Mouse (Mus musculus): ENCODE data around the gene Sirt7. TPM values are rescaled to one million over a fixed set of nuclear protein-coding genes. Genes with fewer than 3 reads are reported as not detected.

Sirt7 gene
- polyA plus RNA-seq, 1 experiment = 72.2 TPM

DNA sequence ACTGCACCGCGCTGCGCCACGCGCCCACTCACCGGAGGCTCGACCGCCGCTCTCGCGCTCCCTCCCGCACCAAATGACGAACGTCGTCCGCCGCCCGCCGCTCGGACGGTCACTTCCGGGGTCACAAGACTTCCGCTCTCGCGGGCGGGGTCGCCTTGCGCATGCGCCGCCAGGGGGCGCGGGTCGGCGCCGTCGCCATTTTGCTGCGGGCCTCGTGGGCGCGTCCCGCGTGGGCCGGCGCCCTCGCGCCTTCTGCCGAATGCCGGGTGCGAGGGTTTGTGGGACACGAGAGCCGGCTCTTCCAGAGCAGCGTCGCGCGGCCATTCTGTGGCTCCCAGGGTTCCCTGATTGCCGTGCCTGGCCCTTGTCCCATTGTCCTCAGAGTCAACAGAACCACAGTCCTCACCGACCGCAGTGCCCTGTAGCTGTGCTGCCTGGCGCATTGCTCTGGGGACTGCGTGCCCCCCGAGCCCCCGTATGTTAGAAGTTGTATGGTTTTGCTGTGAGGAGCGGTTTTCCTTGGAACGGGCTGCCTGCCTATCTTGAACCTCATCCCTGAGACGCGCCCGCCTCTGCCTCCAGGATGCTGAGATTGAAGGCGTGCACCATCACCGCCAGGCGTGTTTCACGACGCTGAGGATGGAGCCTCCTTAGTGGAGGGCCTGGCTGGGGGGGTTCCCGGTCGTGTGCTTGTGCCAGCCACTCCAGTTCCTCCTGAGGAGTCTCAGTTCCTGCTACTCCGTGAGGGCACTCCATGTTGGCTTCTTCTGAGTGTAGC lies 43.4 kb downstream of the Sirt7 start, which contains the start of gene Arhgdia:
Gene Arhgdia (minus strand): TSS at position 135 of the 778 bp plus-strand sequence.
- Histone ChIP-seq H3K27me3 (replicated peaks; ENCODE audit: control insufficient read depth, insufficient read depth, low read length) (no peaks in the 10 kb centered on the region), H3K4me1 (ENCODE audit: control insufficient read depth, insufficient read depth, low read length) (peaks cover 34% of the 10 kb centered on the region), H3K27ac (ENCODE audit: insufficient read depth, low read depth, low read length) (peak within 1 kb of the TSS; percentile 98), H3K36me3 (ENCODE audit: control insufficient read depth, insufficient read depth, low read length) (peaks cover 3% of the 10 kb centered on the region), H3K4me3 (ENCODE audit: insufficient read depth, low read depth, low read length) (peak within 1 kb of the TSS; percentile 95)
- WGBS = 4% methylated on average over 73 of the region's 75 CpGs
- peak; percentile 91 for DNase-seq
- TF ChIP-seq POLR2A (IDR thresholded peaks at IDR 0.05; ENCODE audit: low read depth, low read length) = peak; percentile 66
- TF ChIP-seq CTCF (conservative IDR thresholded peaks at IDR 0.05; ENCODE audit: insufficient read depth, insufficient read length, low read depth, low read length) = peak; percentile 26; the same call in 1 of the 2 replicates

GRCm38 (mm10) chr11:120580871-120581331 lies 44.1 kb downstream of the Sirt7 start:
- WGBS = under 1% methylated on average over 44 of the region's 44 CpGs
- no peak for TF ChIP-seq CTCF (conservative IDR thresholded peaks at IDR 0.05; ENCODE audit: insufficient read depth, insufficient read length, low read depth, low read length)
- no peak for TF ChIP-seq POLR2A (IDR thresholded peaks at IDR 0.05; ENCODE audit: low read depth, low read length)
- Histone ChIP-seq H3K27ac (ENCODE audit: insufficient read depth, low read depth, low read length) (peak overlapping the region; percentile 98), H3K4me1 (ENCODE audit: control insufficient read depth, insufficient read depth, low read length) (peaks cover 38% of the 10 kb centered on the region), H3K36me3 (ENCODE audit: control insufficient read depth, insufficient read depth, low read length) (peaks cover 3% of the 10 kb centered on the region), H3K27me3 (replicated peaks; ENCODE audit: control insufficient read depth, insufficient read depth, low read length) (no peaks in the 10 kb centered on the region), H3K4me3 (ENCODE audit: insufficient read depth, low read depth, low read length) (peak overlapping the region; percentile 95)
- DNase-seq = peak; percentile 51

DNA sequence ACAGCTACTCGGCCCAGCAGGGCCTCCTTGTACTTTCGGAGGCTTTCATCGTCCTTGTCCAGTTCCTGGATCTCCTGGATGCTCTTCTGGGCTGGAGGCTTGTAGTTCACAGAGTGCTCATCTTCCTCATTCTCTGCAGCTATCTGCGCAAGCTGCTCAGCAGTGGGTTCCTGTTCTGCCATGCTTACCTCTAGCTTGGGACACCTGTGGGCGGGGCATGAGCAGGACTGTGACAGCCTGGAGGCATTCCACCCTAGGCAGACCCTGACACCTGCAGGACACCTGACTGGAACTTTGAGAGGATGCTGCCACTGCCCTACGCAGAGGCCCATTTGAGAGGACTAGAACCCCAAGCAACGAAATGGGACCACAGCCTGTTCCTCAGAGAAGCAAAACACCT lies 44.9 kb downstream of the Sirt7 start:
- Histone ChIP-seq H3K4me3 (ENCODE audit: insufficient read depth, low read depth, low read length) (peak overlapping the region; percentile 95), H3K36me3 (ENCODE audit: control insufficient read depth, insufficient read depth, low read length) (peaks cover 3% of the 10 kb centered on the region), H3K27ac (ENCODE audit: insufficient read depth, low read depth, low read length) (peak overlapping the region; percentile 98), H3K4me1 (ENCODE audit: control insufficient read depth, insufficient read depth, low read length) (peaks cover 38% of the 10 kb centered on the region), H3K27me3 (replicated peaks; ENCODE audit: control insufficient read depth, insufficient read depth, low read length) (no peaks in the 10 kb centered on the region)
- 31% methylated on average over 7 of the region's 7 CpGs for WGBS
- no peak for TF ChIP-seq CTCF (conservative IDR thresholded peaks at IDR 0.05; ENCODE audit: insufficient read depth, insufficient read length, low read depth, low read length)
- TF ChIP-seq POLR2A (IDR thresholded peaks at IDR 0.05; ENCODE audit: low read depth, low read length) = no peak
- peak; percentile 49 for DNase-seq

DNA sequence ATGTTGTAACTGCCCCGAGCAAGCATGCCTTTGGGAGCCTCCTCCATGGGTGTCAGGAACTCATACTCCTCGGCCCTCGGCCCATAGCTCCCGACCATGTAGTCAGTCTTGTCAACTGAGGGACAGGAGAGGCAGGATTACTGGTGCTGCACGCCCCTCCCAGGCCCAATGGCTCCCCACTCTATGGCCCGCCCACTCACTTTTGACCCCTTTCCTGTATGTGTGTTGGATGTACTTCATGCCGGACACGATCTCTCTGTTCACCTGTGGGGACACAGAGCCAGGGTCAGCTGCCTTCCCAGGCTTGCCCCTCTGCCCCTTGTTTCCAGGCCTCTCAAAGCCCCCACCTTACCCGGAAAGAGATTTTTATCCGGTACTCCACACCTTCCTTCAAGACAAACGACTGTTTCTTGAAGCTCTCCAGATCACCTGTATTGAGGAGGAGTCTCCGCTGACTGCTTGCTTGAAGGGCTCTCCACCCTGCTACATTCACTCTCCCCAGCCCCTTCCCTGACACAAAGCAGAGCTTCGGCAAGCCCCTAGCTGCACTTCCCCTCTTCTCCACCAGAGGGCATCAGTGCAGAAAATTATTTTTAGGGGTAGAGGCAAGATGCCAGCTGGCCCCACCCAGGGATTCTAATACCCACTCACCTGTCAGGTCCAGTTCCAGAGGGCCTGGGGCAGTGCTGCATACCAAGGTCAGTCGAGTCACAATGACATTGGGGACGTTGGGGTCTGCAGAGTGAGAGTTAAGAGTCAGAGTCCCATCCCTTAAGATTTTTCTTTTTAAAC lies 45.5 kb downstream of the Sirt7 start:
- no peak for TF ChIP-seq POLR2A (IDR thresholded peaks at IDR 0.05; ENCODE audit: low read depth, low read length)
- TF ChIP-seq CTCF (conservative IDR thresholded peaks at IDR 0.05; ENCODE audit: insufficient read depth, insufficient read length, low read depth, low read length) = peak; percentile 72
- Histone ChIP-seq H3K4me1 (ENCODE audit: control insufficient read depth, insufficient read depth, low read length) (peaks cover 38% of the 10 kb centered on the region), H3K27me3 (replicated peaks; ENCODE audit: control insufficient read depth, insufficient read depth, low read length) (no peaks in the 10 kb centered on the region), H3K36me3 (ENCODE audit: control insufficient read depth, insufficient read depth, low read length) (peaks cover 3% of the 10 kb centered on the region), H3K27ac (ENCODE audit: insufficient read depth, low read depth, low read length) (peak overlapping the region; percentile 98), H3K4me3 (ENCODE audit: insufficient read depth, low read depth, low read length) (peak overlapping the region; percentile 95)
- WGBS = 39% methylated on average over 15 of the region's 15 CpGs
- DNase-seq = peak; percentile 75

GRCm38 (mm10) chr11:120578694-120579243 lies 46.3 kb downstream of the Sirt7 start:
- Histone ChIP-seq H3K4me1 (ENCODE audit: control insufficient read depth, insufficient read depth, low read length) (peaks cover 38% of the 10 kb centered on the region), H3K27ac (ENCODE audit: insufficient read depth, low read depth, low read length) (peak overlapping the region; percentile 61), H3K27me3 (replicated peaks; ENCODE audit: control insufficient read depth, insufficient read depth, low read length) (no peaks in the 10 kb centered on the region), H3K4me3 (ENCODE audit: insufficient read depth, low read depth, low read length) (no peak overlapping the region), H3K36me3 (ENCODE audit: control insufficient read depth, insufficient read depth, low read length) (peaks cover 3% of the 10 kb centered on the region)
- WGBS = 65% methylated on average over 11 of the region's 11 CpGs
- DNase-seq = peak; percentile 27
- TF ChIP-seq POLR2A (IDR thresholded peaks at IDR 0.05; ENCODE audit: low read depth, low read length) = no peak
- TF ChIP-seq CTCF (conservative IDR thresholded peaks at IDR 0.05; ENCODE audit: insufficient read depth, insufficient read length, low read depth, low read length) = no peak

DNA sequence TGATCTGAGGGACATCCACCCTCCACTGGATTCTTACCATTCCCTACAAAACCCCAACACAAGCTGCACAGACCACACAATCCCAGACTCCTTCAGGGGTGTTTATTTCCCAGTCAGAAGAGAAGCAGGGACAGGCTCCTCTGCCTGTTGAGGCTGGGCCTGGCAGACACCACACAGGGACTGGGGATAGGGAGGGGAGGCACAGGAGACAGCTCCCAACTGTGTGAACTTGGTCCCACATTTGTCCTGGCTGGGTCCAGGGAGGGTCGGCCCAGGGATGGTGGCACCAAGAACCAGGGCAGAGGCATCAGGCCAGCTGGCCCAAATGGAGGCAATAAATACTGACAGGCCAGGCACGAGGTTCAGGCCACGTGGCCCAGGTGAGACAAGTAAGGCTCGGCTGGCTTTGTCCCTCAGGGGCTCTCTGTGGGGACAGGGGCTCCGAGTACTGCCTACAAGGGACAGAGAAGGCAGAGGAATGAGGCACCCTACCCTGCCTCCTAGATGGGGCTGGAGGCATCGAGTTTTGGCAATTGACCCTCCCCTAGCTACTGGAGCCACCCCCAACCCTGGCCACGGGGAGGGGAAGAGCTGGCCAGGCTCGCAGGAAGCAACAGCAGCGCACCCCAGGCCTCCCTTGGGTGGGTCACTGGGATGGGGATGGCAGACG lies 46.9 kb downstream of the Sirt7 start:
- Histone ChIP-seq H3K4me3 (ENCODE audit: insufficient read depth, low read depth, low read length) (no peak overlapping the region), H3K4me1 (ENCODE audit: control insufficient read depth, insufficient read depth, low read length) (peaks cover 38% of the 10 kb centered on the region), H3K27me3 (replicated peaks; ENCODE audit: control insufficient read depth, insufficient read depth, low read length) (no peaks in the 10 kb centered on the region), H3K27ac (ENCODE audit: insufficient read depth, low read depth, low read length) (peak overlapping the region; percentile 61), H3K36me3 (ENCODE audit: control insufficient read depth, insufficient read depth, low read length) (peaks cover 3% of the 10 kb centered on the region)
- no peak for TF ChIP-seq POLR2A (IDR thresholded peaks at IDR 0.05; ENCODE audit: low read depth, low read length)
- TF ChIP-seq CTCF (conservative IDR thresholded peaks at IDR 0.05; ENCODE audit: insufficient read depth, insufficient read length, low read depth, low read length) = no peak
- WGBS = 45% methylated on average over 10 of the region's 10 CpGs
- peak; percentile 75 for DNase-seq

Data from kidney, adult 2 months (tissue).